Mouse (Mus musculus) B cell, adult 2 months (primary cell): Measurements from ENCODE around the gene Hgf.

Source experiments
- DNase-seq, 2 experiments: peaks; one replicate each; pipeline ENCODE4 v3.0.0; 2022

Gene Hgf

GRCm38 (mm10) chr5:16553304-16554047 is at the start of gene Hgf:
Hgf (plus strand) TSS chr5:16553495.
- DNase-seq = no peak

GRCm38 (mm10) chr5:16506702-16507350 is 46.5 kb upstream of the Hgf start:
- no peak for DNase-seq

DNA sequence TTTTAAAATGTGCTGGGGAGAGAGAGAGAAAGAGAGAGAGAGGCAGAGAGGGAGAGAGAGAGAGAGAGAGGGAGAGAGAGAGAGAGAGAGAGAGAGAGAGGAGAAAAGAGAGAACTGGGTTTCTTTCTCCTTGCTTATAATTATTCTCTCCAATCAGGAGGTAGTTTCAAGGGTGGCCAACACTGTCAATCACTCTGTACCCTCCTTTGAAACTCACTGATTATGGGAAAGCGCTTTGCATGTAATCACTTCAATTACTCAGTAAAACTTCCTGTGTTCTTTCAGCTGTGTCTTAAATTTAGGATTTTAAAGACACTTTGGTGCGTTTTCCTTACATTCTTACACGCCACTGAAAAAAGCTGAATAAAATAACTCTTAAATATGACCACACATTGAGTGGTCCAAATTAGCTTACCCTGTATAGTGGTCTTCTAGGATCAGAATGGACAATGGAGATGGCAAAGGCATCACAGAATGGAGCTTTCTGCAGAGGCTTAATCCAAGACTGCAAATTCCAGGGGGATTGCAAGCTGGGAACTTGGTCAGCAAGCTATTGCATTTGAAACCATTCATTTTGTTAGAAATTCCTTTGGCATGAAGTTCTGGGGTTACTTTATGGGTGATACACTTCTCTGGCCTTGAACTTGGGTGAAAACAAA is 21.5 kb upstream of the Hgf start:
- no peak for DNase-seq

DNA sequence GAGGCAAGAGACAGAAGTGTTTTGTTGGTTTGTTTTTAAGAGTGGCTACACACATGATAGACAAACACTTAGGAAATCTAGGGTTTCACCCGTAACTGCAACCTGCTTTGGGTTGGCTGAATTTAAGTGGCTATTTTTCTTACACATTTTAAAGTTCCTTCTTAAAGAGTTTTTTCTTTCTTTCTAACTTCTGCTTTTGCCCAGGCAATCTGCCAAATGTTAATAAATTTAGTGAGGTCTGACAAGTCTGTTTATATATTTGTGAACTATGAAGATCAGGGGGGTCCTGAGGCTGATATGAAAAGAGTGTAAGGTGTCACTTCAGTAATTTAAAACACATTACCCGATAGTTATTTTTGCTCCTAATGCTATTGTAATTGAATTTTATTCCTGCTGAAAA is 15.2 kb upstream of the Hgf start:
- DNase-seq = no peak

GRCm38 (mm10) chr5:16541561-16542116 is 11.7 kb upstream of the Hgf start:
- DNase-seq = no peak

GRCm38 (mm10) chr5:16547490-16547889 is 5.8 kb upstream of the Hgf start:
- no peak for DNase-seq

DNA sequence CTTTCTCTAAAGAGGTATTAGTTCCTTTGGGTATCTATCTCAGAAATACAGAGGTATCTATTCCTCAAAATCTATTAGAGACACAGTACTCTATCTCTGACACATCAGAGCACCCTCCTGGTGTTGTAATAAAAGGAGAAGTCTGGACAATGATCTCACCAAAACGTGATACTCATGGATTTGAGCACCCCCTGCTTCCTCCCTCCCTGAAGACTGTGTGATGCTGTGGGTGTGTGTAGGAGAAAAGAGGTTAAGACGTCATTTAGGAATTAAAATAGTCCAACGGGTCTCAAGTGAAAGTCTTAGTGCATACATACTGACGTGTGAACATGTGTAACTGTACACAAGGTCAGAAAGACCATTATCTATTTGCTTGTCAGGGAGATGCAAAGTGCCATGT is 648 bp upstream of the Hgf start:
- DNase-seq = no peak

DNA sequence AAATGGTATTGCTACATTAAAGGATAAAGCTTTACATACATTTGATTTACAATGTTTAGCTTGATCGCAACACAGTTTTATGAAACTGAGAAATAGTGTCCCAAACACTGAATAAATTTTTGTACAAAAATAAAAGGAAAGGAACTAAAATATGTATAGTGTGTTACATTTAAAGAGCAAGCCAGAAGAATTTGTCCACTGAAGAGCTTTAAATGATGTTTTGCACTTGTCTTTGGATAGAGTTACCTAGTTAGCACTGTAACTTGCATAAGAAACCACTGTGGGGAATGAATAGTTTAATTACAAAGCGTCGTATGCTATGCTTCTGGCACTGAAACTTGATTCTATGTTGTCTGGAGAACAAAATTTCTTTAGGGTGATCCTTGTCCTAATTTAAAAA is 7.0 kb downstream of the Hgf start:
- no peak for DNase-seq

DNA sequence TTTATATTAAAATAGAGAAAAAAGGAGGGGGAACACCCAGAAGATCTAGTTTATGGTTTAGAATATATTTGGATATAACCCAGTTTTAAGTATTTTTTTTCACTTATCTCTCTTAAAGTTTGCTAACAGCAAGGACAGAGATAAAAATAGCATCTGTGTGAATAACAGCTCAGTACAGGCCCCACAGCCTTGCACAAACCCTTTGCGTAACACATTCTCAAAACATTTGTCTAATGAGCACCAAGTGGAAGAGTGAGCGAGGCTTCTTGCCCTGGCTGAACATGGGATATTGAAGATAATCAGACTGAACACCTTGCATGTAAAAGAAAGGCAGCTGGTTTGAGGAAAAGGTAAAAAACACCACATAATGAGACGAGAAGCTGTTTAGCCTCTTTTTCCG is 15.7 kb downstream of the Hgf start:
- DNase-seq = no peak

DNA sequence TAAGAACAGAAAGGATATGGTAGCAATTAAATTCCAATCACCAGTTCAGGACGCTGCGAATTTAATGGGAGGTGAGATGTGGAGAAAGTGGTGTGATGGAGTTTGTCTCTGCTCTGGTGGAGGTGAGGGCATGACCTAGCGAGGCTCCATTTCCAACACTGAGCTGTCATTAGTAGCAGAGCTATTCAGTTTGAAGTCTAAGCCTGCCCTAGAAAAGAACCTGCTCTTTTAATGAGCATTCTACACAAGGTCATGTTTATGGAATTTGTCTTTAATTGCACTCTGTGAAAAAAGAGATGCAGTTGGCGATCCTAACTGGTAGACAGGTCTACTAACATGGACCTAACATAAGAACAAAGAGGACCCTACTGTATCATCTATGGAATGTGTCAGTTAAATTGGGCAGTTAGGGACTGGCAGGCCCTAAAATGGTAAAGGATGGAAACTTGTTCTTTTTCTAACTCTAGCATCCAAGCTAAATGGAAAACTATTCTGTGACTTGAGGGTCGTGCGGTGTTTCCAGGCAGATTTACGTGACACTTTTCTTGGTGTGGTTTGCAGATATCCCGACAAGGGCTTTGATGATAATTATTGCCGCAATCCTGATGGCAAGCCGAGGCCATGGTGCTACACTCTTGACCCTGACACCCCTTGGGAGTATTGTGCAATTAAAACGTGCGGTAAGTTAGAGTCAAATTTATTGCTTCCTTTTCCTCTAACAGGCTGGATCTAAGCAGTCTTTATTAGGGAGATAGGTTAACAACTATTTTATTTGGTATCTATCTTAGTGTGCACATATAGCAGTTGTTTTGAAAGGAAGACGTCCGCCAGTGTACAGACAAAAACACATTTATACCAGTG is 24.8 kb downstream of the Hgf start:
- DNase-seq = no peak

DNA sequence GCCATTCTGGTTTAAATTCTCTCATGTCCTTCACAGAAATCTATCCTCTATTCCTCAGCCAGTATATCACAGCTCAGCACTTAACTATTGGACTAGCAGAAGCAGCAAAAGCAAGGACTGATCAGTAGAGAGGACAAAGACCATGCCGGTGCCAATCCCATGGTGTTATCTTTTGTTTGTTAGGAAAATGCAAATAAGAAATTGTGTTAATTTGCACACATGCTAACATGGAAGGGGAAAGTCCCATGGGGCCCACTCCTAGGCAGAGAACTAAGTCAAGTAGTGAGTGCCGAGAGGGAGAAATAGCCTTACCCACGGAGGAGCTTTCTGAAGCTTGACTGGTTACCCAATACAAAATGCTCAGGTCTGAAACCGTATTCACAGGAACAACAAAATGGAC is 42.4 kb downstream of the Hgf start:
- DNase-seq = no peak

- no peak for DNase-seq
These were observed 44.7 kb downstream of the Hgf start for GRCm38 (mm10) chr5:16597996-16598395.

DNA sequence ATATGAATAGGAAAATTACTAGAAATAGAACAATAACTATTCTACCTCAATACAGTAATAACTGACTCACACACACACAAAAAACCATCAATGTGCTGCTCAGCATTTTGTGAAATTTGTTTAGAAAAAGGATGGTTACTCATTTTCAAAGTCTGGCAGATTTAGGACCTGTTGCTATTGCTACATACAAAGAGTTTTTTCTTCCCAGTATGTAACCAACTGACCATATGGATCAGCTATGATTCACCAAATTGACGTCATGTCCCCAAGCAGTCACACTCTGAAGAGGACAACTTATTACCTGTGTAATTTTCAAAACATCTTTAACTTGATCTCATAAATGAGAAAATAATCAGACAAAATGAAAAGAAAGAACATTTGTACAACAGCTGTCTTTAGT is 48.2 kb downstream of the Hgf start:
- DNase-seq = no peak

DNA sequence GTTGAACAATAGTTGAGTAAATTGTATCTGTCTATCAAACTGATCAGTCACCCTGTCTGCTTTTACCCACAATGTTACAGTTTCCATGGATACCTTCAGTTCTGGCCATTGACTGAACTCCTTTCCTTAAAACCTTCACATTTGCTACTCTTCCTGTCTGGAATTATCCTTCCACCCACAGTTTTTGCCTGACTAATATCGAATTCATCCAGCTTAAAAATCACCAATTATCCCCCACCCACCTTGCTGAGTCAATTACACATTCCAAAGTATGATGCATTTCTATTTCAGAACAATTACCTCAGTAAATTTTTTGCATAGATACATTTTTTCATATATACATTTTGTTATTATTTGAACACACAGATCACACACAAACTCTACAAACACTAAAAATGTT is 79.7 kb downstream of the Hgf start:
- no peak for DNase-seq

DNA sequence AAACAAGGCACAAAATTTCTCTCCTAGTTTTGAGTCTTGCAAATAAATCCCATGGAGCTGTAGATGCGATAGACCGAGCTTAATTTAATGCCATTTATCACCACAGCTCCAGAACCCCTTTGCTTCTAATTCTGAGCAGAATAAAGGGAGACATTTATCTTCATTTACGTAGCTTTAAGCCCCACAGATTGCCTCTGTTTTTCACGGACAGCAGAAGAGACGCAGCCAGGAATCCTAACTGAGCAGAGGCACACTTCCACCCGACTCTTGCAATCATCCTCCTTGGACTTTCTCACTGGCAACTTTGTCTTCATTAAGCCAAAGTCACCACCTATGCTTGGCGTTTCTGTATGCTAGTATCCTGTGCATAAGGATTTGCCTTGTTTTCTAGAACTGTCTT is 93.1 kb downstream of the Hgf start:
- no peak for DNase-seq

DNA sequence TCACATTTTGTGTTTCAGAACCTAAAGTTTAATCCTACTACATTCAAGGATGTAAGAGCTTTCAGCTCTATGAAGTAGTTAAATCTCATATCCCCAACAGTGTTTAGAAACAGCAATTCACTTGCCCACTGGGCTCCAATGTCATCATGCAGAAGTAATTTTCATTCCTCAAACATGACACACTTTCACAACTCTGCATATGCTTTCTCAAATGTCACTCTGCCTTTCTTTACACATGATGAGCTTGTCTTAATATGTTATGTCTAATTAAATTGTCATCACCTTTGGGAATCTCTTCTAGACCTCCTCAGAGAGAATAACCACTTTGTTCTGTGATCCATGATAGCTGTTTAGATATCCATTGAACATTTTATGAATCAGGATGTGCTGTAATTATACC is 94.4 kb downstream of the Hgf start:
- DNase-seq = no peak

GRCm38 (mm10) chr5:16650240-16650639 is 96.9 kb downstream of the Hgf start:
- DNase-seq = no peak

DNA sequence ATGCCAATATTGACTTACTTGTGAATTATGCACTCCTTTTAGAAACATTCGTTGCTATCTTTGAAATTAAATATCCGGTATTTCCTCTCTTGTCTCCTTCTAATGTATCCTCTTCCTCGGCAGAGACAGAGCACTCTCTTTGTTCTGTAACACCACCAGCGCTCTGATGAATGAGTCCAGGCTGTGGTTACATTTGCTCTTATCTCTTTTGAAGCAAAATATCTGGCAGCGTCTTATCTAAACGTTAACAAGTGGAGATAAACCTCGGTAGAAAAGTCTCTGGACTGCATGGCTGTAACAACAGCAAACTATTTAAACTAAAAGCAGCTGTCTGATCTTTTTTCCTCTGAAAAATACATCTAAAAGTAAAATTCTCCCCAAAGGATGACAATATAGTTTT is 100.7 kb downstream of the Hgf start:
- no peak for DNase-seq
